Mouse (Mus musculus): ENCODE measurements around the gene Jph3.

Gene Jph3

DNA sequence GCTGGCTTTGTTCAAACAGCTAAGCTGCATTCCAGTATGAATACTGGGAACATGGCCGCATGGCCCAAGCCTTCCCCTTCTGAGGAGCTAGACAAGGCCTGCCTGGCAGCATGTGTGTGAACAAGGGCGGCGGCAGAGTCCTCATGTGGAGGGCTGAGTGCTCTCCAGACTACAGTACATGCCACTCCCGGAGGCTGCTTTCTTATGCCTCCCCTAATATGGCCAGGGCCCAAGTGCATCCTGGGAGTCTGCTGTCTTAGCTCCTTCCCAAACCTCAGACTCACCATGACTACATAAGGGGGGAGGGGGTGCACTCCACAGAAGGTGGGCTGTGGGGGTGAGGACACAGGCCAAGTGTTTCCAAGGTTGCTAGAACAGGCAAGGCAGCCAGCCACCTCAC, 63.2 kb downstream of the Jph3 start:
- no peak for DNase-seq

DNA sequence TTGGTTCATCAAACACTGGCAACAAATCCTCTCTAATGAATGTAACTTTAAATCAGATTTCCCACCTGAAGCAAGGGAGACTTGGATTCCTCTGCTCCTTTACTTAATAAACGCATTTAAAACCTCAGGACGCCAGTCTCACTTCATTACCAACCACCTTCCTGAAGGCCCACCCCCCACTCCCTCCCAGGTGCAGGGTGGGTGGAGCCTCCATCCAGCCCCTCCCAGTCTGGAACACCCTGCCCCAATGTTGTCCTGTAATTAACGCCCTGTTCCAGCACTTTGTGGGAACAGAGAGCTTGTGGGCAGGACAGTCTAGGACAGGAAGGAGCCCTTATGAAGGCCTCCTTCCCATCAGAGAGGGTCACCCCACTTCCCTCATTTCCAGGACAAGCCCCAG, 64.7 kb downstream of the Jph3 start:
- DNase-seq, result no peak

DNA sequence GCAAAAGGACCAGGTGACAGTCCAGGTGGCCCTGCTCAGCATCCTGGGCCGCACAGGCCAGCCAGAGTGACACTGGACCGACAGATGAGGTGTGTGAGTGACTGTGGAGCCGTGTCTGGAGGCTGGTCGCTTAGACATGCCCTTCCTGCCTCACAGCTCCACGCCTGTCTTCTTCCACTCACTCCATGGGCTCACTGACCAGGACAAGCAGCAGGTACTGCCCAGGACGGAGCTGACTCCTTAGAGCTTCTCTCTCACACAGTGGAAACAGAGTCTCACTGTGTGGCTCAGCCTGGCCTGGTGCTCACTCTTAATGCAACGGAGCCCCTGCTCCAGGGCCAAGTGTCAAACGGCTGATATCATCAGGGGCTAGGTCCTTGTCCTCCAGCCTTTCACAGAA, 66.0 kb downstream of the Jph3 start:
- DNase-seq, result no peak

DNA sequence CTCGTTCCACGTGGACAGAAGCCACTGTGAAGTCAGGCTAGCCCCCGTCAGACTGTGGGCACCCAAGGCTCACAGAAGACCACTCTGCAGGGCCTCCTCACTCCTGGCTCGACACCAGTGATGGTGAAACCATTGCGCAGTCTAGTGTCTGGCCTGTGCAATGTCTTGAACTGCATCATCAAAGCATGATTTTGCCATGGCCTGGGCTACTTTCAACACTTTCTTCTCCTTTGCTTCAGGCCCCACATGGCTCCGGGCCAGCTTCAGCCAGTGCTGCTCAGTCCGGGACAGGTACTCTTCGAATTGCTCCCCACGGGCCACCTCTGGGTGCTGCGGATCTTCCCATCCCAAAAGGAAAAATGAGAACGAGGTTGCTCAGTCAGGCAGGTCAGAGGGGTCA, 67.0 kb downstream of the Jph3 start:
- no peak for DNase-seq

DNA sequence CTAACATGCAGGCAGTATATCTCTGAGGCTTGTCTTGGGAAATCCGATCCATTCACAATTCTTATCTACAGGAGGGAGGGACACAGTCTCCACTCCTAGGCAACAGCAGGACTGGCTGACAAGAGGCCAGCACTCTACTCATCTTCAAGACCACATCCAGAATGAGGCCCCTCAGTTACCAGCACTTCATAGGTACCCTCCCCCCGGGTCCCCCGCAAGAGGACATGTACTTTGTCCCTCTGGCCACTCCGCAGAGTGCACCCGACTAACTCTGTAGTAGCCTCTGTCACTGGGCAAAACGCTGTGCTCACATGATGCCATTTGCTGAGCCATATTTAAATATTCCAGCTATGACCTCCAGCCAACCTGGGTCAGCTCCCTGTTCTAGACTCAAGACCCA, 69.0 kb downstream of the Jph3 start:
- no peak for DNase-seq

GRCm38 (mm10) chr8:121804829-121805228, 75.4 kb downstream of the Jph3 start:
- DNase-seq, result no peak

GRCm38 (mm10) chr8:121806126-121806525, 76.7 kb downstream of the Jph3 start:
- no peak for DNase-seq

GRCm38 (mm10) chr8:121808032-121808431, 78.6 kb downstream of the Jph3 start:
- DNase-seq, result no peak

DNA sequence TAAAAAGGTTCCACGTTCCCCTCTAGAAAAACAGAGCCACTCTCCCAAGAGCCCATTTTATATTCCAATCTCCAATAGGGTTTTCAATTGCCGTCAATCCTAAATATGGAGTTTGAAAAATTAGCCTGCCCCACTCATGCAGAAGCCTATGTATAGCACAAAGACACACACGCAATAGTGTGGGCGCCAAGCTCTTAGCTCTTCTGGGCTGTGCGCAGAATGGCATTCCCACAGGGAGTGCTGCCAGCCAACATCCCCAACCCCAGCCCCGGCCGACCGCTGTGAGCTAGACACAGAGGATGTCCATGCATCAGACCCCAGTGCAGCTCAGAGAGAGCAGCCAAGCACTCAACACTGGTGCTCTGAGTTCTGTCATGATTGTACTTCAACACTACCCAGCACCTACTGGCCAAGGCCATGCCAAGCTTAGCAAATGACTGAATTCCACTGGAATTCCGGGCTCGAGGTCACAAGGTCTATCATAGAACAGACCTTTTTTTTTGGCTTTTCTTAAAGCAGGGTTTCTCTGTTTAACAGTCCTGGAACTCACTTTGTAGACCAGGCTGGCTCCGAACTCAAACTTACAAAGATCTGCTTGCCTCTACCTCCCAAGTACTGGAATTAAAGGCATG, 80.2 kb downstream of the Jph3 start:
- DNase-seq, result no peak

DNA sequence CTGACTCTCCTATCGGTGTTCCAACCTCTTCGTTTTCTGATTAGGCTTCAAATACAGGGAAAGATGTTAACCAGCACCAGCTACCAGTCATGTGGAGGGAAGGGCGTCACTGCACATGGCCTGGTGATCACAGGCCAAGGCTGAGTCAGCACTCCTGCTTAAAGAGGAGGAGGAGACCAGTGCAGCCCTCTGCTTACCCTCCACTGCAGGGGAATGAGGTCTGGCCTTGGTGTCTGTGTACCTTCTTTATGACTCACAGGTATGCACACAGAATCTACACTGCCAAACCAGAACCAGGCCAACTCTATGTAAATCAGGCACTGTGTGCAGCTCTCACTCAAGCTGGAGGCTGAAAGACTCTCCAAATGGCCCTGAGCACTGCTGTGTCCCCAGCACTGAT, 82.1 kb downstream of the Jph3 start:
- no peak for DNase-seq

DNA sequence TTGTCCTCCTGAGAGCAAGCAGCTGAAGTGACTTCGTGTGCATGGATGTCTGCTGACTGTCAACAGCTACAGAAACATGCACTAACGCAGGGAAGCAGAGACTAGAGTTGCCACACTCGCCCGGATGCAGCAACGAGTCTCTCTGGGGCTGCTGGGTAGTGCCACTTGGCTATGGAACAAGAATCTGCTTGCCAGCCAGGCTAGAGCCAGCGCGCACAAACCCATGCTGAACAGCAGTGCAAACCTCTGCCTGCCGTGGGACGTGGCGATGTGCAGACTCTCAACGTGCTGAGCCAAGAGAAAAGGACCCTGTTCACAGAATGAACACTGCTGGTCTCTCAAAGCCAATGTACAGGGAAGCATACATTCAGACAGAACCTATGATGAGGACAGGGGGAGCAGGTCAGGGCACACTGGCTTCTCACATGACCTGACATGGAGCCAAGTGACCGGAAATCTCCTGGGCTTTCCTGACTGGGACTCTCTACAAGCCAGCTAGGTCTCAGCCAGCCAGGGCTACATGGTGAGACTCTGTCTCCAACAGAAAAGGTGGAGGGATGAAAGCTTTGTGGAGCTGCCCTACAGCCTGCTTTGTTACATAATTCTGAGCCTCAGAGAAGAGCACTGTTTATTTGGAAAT, 82.6 kb downstream of the Jph3 start:
- no peak for DNase-seq

- no peak for DNase-seq
These were observed 88.8 kb downstream of the Jph3 start for GRCm38 (mm10) chr8:121818226-121818625.

- no peak for DNase-seq
These were observed 91.4 kb downstream of the Jph3 start for GRCm38 (mm10) chr8:121820840-121821239.

- DNase-seq, result no peak
These were observed 91.9 kb downstream of the Jph3 start for GRCm38 (mm10) chr8:121821320-121821719.

DNA sequence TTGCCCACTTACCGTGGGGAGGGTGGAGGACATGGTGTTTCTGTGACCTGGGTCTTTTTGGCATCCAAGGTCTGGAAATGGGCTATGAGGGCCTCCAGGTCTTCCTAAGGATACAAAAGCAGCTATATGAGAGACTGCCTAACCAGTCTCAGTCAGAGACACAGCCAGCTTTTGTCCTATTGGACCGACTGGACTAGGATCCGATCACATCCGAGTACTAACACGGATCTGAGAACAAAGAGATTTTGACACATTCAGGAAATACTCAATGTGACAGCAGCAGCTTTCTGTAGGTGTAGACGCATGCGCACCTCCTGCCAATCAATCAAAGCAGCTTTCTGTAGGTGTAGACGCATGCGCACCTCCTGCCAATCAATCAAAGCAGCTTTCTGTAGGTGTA, 92.3 kb downstream of the Jph3 start:
- DNase-seq, result no peak

DNA sequence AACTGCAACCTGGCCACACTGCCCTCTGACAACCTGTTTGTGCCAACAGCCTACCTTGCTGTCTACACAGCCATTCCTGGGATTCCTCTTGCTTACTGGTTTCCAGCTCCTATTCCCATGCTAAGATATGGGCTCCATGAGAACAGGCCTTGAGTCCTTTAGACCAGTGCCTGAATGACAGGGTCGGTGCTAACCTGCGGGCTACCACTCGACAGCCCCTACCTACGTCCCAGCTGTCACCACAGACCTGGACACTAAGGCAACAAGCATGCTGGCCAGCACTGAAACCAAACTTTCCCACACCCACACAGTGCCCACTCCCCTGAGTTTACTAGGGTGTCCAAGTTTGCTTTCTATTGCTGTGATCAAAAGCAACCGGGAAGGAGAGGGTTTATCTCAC, 98.3 kb downstream of the Jph3 start:
- no peak for DNase-seq

GRCm38 (mm10) chr8:121828376-121829023, 99.1 kb downstream of the Jph3 start:
- no peak for DNase-seq

GRCm38 (mm10) chr8:121829048-121829776, 99.8 kb downstream of the Jph3 start, which contains the start of gene Klhdc4:
TSS of gene Klhdc4 (minus strand) at chr8:121829569.
- peak; percentile 84 to 87 for DNase-seq

GRCm38 (mm10) chr8:121829777-121830362, 100.4 kb downstream of the Jph3 start:
- no peak for DNase-seq

- no peak for DNase-seq
These were observed 102.6 kb downstream of the Jph3 start for GRCm38 (mm10) chr8:121832061-121832460.

DNA sequence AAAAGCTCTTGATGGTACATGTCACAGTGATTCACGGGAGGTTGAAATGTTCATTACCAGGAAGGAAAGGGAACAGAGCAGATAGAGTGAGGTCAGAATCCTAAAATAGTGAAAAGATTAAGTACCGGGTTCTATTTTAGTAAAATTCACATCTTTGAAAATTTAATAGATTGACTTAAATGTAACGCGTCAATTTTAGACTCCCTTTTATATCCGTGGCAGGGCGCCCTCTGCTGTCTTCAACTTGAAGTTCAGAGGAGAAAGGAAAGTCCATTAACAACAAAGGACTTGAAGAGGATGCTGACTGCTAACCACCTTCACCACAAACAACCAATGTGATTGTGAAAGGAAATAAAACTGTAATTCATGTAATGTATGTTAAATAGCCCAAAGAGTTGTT, 103.1 kb downstream of the Jph3 start:
- peak; percentile 45 to 64 for DNase-seq

DNA sequence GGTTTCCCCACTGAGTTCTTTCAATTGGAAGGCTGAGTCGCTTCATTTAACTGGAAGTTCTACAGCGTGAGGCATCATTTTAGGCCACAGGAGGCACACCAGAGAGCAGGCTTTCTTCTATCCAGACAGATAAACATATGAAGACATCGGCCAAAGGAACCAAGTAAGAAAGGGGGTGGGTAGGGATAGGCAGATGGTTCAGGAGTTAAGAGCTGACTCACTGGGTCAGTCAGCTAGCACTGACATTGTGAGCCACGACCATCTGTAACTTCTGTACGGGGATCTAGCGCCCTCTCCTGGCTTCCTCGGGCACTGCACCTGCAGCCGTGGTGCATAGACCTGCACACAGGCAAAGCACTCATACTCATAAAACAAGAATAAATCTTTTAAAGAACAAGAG, 111.8 kb downstream of the Jph3 start:
- peak; percentile 41 to 45 for DNase-seq
